Mouse (Mus musculus): ENCODE measurements around the gene Tac4. TPM values are rescaled to one million over a fixed set of nuclear protein-coding genes. Genes with fewer than 3 reads are reported as not detected.
A peak's percentile ranks its signal among the peaks of the same experiment; 100 is the strongest.

Tac4 gene
- polyA plus RNA-seq, 1 experiment: not detected

DNA sequence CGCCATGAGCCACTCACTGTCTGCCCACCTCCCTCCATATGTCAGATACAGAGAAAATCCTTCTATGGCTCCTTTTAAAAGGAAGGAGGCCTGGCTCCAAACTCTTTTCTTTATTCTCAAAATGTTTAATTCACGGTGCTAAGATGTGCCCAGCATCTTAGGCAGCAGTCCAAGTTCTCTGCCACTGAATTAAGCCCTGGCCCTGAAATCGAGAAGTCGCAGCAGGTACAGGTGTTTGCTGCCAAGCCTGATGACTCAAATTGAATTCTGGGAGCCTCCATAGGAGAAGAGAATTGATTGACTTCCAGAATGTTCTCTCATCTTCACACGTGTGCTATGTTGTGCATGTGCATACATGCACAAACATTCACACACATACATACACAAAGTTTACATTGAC is 21.0 kb downstream of the Tac4 start:
- no peak overlapping the region for H3K27ac ChIP-seq (ENCODE audit: insufficient read depth, low read length)
- H3K36me3 ChIP-seq (ENCODE audit: control insufficient read depth, insufficient read depth, low read length, poor library complexity, severe bottlenecking): peaks cover 97% of the 10 kb centered on the region
- no peak overlapping the region for H3K9ac ChIP-seq (ENCODE audit: low read depth, poor library complexity, severe bottlenecking)
- no peaks in the 10 kb centered on the region for H3K4me1 ChIP-seq (ENCODE audit: control insufficient read depth, insufficient read depth, low read length)
- no peak overlapping the region for H3K4me3 ChIP-seq (ENCODE audit: low read depth, low read length)
- no peaks in the 10 kb centered on the region for H3K27me3 ChIP-seq (ENCODE audit: control insufficient read depth, insufficient read depth, low read length, poor library complexity, severe bottlenecking)
- TF ChIP-seq CTCF (IDR thresholded peaks at IDR 0.05; ENCODE audit: low read depth, low read length): no peak
- TF ChIP-seq EP300 (IDR thresholded peaks at IDR 0.05; ENCODE audit: insufficient read depth, low read depth, low read length): no peak
- TF ChIP-seq POLR2A (IDR thresholded peaks at IDR 0.05; ENCODE audit: insufficient read depth, low read length): no peak
- H3K9me3 ChIP-seq (replicated peaks; ENCODE audit: control insufficient read depth, insufficient read depth, low read length, poor library complexity, severe bottlenecking): no peaks in the 10 kb centered on the region

DNA sequence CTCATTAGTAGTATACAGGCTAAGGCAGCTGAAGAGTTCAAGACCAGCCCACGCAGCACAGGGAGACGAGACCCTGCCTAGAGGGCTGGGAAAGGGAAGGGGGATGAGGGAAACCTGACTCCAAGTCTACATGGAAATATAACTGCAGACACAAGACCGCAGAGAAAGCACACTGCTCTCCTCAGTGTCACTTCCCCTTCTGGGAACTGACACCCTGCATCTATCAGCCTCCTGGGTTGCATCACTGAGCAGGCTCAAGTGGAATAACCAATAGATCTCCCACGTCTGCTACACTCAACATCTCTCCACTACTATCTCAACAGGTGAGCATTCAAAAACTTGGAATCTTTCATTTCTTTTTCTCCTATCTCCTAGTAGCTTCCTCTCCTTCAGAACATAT is 30.7 kb downstream of the Tac4 start:
- H3K36me3 ChIP-seq (ENCODE audit: control insufficient read depth, insufficient read depth, low read length, poor library complexity, severe bottlenecking): peaks cover 82% of the 10 kb centered on the region
- no peak overlapping the region for H3K9ac ChIP-seq (ENCODE audit: low read depth, poor library complexity, severe bottlenecking)
- H3K4me3 ChIP-seq (ENCODE audit: low read depth, low read length): no peak overlapping the region
- H3K27me3 ChIP-seq (ENCODE audit: control insufficient read depth, insufficient read depth, low read length, poor library complexity, severe bottlenecking): no peaks in the 10 kb centered on the region
- no peaks in the 10 kb centered on the region for H3K9me3 ChIP-seq (replicated peaks; ENCODE audit: control insufficient read depth, insufficient read depth, low read length, poor library complexity, severe bottlenecking)
- peaks cover 2% of the 10 kb centered on the region for H3K4me1 ChIP-seq (ENCODE audit: control insufficient read depth, insufficient read depth, low read length)
- H3K27ac ChIP-seq (ENCODE audit: insufficient read depth, low read length): no peak overlapping the region
- no peak for TF ChIP-seq CTCF (IDR thresholded peaks at IDR 0.05; ENCODE audit: low read depth, low read length)
- no peak for TF ChIP-seq EP300 (IDR thresholded peaks at IDR 0.05; ENCODE audit: insufficient read depth, low read depth, low read length)
- no peak for TF ChIP-seq POLR2A (IDR thresholded peaks at IDR 0.05; ENCODE audit: insufficient read depth, low read length)

DNA sequence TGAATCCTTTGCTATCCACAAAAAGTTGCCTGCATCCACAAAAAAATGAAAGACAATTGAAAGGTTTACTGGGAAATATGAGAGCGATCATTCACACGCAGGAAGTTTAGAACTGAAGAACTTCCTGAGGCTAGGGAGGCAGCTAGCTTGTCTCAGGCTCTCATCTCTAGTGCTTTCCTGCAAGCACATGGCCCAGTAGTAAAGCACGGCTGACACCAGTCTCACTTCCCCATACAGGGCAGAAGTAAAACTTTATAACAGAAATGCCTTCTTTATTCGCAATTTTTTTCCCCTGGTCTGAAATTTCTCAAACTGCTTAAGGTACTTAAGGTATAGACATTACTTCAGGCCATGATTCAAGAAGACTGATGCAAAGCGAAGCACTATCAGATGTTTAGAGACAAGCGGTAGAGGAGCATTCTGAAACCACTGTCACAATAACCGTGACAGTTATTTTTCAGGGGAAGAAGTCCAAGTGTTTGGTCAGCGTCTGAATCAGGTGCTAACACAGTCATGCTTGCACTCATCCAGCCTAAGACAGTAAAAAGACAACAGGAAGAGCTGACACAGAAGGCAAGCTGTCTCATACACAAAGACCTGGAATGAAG is 31.8 kb downstream of the Tac4 start:
- no peak overlapping the region for H3K27ac ChIP-seq (ENCODE audit: insufficient read depth, low read length)
- H3K9me3 ChIP-seq (replicated peaks; ENCODE audit: control insufficient read depth, insufficient read depth, low read length, poor library complexity, severe bottlenecking): no peaks in the 10 kb centered on the region
- H3K4me1 ChIP-seq (ENCODE audit: control insufficient read depth, insufficient read depth, low read length): peaks cover 2% of the 10 kb centered on the region
- no peaks in the 10 kb centered on the region for H3K27me3 ChIP-seq (ENCODE audit: control insufficient read depth, insufficient read depth, low read length, poor library complexity, severe bottlenecking)
- no peak for TF ChIP-seq POLR2A (IDR thresholded peaks at IDR 0.05; ENCODE audit: insufficient read depth, low read length)
- no peak overlapping the region for H3K4me3 ChIP-seq (ENCODE audit: low read depth, low read length)
- peaks cover 83% of the 10 kb centered on the region for H3K36me3 ChIP-seq (ENCODE audit: control insufficient read depth, insufficient read depth, low read length, poor library complexity, severe bottlenecking)
- no peak overlapping the region for H3K9ac ChIP-seq (ENCODE audit: low read depth, poor library complexity, severe bottlenecking)

DNA sequence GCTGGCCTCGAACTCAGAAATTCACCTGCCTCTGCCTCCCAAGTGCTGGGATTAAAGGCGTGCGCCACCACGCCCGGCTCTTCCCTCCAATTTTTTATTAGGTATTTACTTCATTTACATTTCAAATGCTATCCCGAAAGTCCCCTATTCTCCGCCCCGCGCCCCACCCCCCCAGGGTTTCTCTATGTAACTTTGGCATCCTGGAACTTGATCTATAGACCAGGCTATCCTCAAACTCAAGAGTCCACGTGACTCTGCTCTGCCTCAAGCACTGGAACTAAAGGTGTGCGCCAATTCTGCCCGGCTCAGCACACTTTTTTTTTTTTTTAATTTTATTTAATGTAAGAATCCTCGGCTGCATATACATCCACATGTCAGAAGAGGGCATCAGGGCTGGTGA is 34.4 kb downstream of the Tac4 start:
- Histone ChIP-seq H3K4me1 (ENCODE audit: control insufficient read depth, insufficient read depth, low read length) (peaks cover 2% of the 10 kb centered on the region), H3K36me3 (ENCODE audit: control insufficient read depth, insufficient read depth, low read length, poor library complexity, severe bottlenecking) (peaks cover 83% of the 10 kb centered on the region), H3K4me3 (ENCODE audit: low read depth, low read length) (no peak overlapping the region), H3K27ac (ENCODE audit: insufficient read depth, low read length) (no peak overlapping the region), H3K27me3 (ENCODE audit: control insufficient read depth, insufficient read depth, low read length, poor library complexity, severe bottlenecking) (no peaks in the 10 kb centered on the region), H3K9ac (ENCODE audit: low read depth, poor library complexity, severe bottlenecking) (no peak overlapping the region), H3K9me3 (replicated peaks; ENCODE audit: control insufficient read depth, insufficient read depth, low read length, poor library complexity, severe bottlenecking) (no peaks in the 10 kb centered on the region)
- TF ChIP-seq POLR2A (IDR thresholded peaks at IDR 0.05; ENCODE audit: insufficient read depth, low read length): no peak
- no peak for TF ChIP-seq EP300 (IDR thresholded peaks at IDR 0.05; ENCODE audit: insufficient read depth, low read depth, low read length)
- no peak for TF ChIP-seq CTCF (IDR thresholded peaks at IDR 0.05; ENCODE audit: low read depth, low read length)

DNA sequence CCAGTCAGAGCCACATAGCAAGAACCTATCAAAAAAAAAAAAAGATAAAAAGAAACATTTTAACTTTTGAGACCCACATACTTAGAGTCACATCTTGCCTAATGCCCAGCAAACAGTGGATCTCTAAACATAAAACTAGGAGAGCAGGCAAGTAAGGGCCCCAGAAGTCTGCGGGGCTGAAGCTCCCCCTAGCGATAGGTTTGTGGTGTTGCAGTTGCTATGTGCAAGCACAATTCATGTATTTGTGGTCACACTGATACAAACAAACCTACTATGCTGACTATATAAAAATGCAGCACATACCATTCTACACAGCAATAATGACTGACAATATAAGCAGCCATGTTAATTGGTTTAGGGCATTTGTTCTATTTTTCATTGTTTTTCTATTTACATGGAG is 36.8 kb downstream of the Tac4 start:
- no peak overlapping the region for H3K9ac ChIP-seq (ENCODE audit: low read depth, poor library complexity, severe bottlenecking)
- no peak overlapping the region for H3K27ac ChIP-seq (ENCODE audit: insufficient read depth, low read length)
- peaks cover 86% of the 10 kb centered on the region for H3K36me3 ChIP-seq (ENCODE audit: control insufficient read depth, insufficient read depth, low read length, poor library complexity, severe bottlenecking)
- H3K27me3 ChIP-seq (ENCODE audit: control insufficient read depth, insufficient read depth, low read length, poor library complexity, severe bottlenecking): no peaks in the 10 kb centered on the region
- TF ChIP-seq CTCF (IDR thresholded peaks at IDR 0.05; ENCODE audit: low read depth, low read length) (peak; percentile 91), EP300 (IDR thresholded peaks at IDR 0.05; ENCODE audit: insufficient read depth, low read depth, low read length) (no peak)
- H3K9me3 ChIP-seq (replicated peaks; ENCODE audit: control insufficient read depth, insufficient read depth, low read length, poor library complexity, severe bottlenecking): no peaks in the 10 kb centered on the region
- H3K4me3 ChIP-seq (ENCODE audit: low read depth, low read length): no peak overlapping the region
- peaks cover 2% of the 10 kb centered on the region for H3K4me1 ChIP-seq (ENCODE audit: control insufficient read depth, insufficient read depth, low read length)

DNA sequence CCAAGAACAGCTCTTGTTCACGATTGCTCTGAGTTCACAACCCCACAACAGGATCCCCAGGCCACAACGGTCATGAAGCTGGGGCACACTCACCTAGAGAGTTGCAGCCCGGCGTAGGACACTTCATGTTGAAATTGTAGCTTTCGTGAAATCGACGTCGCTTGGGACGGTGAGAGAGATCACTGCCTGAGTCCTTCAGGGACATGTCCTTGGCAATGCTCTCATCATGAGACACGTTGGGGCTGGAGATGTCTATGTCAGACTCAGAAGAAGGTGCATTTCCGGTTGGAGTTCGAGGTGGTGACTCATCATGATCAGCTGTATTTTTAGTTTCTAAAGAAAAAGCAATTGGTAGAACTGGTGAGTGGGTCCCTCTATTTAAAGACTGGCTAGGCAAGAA is 38.6 kb downstream of the Tac4 start:
- peak overlapping the region; percentile 81 for H3K27ac ChIP-seq (ENCODE audit: insufficient read depth, low read length)
- no peak overlapping the region for H3K4me3 ChIP-seq (ENCODE audit: low read depth, low read length)
- peaks cover 2% of the 10 kb centered on the region for H3K4me1 ChIP-seq (ENCODE audit: control insufficient read depth, insufficient read depth, low read length)
- H3K27me3 ChIP-seq (ENCODE audit: control insufficient read depth, insufficient read depth, low read length, poor library complexity, severe bottlenecking): no peaks in the 10 kb centered on the region
- H3K9ac ChIP-seq (ENCODE audit: low read depth, poor library complexity, severe bottlenecking): no peak overlapping the region
- peaks cover 86% of the 10 kb centered on the region for H3K36me3 ChIP-seq (ENCODE audit: control insufficient read depth, insufficient read depth, low read length, poor library complexity, severe bottlenecking)
- no peaks in the 10 kb centered on the region for H3K9me3 ChIP-seq (replicated peaks; ENCODE audit: control insufficient read depth, insufficient read depth, low read length, poor library complexity, severe bottlenecking)
- TF ChIP-seq CTCF (IDR thresholded peaks at IDR 0.05; ENCODE audit: low read depth, low read length) (no peak), EP300 (IDR thresholded peaks at IDR 0.05; ENCODE audit: insufficient read depth, low read depth, low read length) (no peak), POLR2A (IDR thresholded peaks at IDR 0.05; ENCODE audit: insufficient read depth, low read length) (no peak)

Measured in ES-Bruce4 (cell line).